Mouse (Mus musculus): ENCODE measurements around the gene Cdk6.

- TF ChIP-seq POLR2A (IDR thresholded peaks at IDR 0.05; ENCODE audit: insufficient read length, low read depth) (no peak), MYOG (IDR thresholded peaks at IDR 0.05; ENCODE audit: control insufficient read depth in 1 of 3, insufficient read depth in 1 of 3, insufficient read length in 2 of 3, low read depth in 2 of 3) (no peak), USF1 (IDR thresholded peaks at IDR 0.05; ENCODE audit: low read depth) (no peak)
Observed at GRCm38 (mm10) chr5:3309122-3309521, 32.2 kb upstream of the Cdk6 start.

Measured in myocyte (in vitro differentiated cells).